Mouse (Mus musculus): ENCODE measurements around the gene Zfp292.

DNA sequence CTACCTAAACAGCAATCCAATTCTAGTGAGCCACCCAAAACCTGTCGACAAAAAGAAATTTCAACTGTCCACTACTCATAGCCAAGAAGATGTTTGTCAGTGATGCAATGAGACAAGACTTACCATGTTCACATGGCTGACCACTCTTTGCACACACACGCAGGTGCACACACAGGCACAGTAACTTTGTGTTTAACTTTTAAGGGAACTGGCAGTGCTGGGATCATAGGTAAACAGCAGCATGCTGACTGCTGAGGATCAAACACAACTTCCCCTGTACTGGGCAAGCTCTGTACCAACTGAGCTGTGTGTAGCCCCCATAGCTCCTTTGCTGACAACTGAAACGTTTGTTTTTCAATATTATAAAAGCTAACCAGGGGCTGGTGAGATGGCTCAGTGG, 21.3 kb downstream of the Zfp292 start:
- TF ChIP-seq POLR2A (IDR thresholded peaks at IDR 0.05; ENCODE audit: extremely low read depth, insufficient read depth, low read length) (no peak), CTCF (IDR thresholded peaks at IDR 0.05; ENCODE audit: low read depth, low read length) (no peak)
